Mouse (Mus musculus) T-cell, adult 66 days (primary cell): ENCODE measurements around the gene Tmem164. TPM values are rescaled to one million over a fixed set of nuclear protein-coding genes. Genes with fewer than 3 reads are reported as not detected.

ENCODE experiments used
- total RNA-seq, 2 experiments: library from RNA; stranded (reverse); gene quantifications; 3 replicates in 1 of 2; 4 replicates in 1 of 2; pipeline ENCODE4 v1.2.4; 2023

Tmem164 gene
- 10 to 100 TPM; 49.6 to 50.9 TPM for total RNA-seq

GRCm38 (mm10) chrX:142681056-142681615, at the start of gene Tmem164:
TSS of gene Tmem164 (plus strand) at chrX:142681406.

